Mouse (Mus musculus): ENCODE results near the gene Hyal2. TPM values are rescaled to one million over a fixed set of nuclear protein-coding genes. Genes with fewer than 3 reads are reported as not detected.
A peak's percentile ranks its signal among the peaks of the same experiment; 100 is the strongest.

The Hyal2 gene
- polyA plus RNA-seq, 1 experiment = 34.2 TPM

- Histone ChIP-seq H3K4me3 (peak overlapping the region; percentile 36), H3K4me2 (ENCODE audit: low read depth) (peak overlapping the region; percentile 92), H3K36me3 (ENCODE audit: control insufficient read depth, insufficient read depth) (no peaks in the 10 kb centered on the region), H3K27me3 (ENCODE audit: control insufficient read depth, insufficient read depth, insufficient read length) (no peaks in the 10 kb centered on the region), H3K79me2 (ENCODE audit: control insufficient read depth, insufficient read depth) (no peaks in the 10 kb centered on the region), H3ac (ENCODE audit: control insufficient read depth, insufficient read length) (no peak overlapping the region)
- TF ChIP-seq POLR2AphosphoS2 (IDR thresholded peaks at IDR 0.05; ENCODE audit: insufficient read length, low read depth) = peak; percentile 58
- peak in 1 of 3 experiments; percentile 66 for TF ChIP-seq MYOG (IDR thresholded peaks at IDR 0.05; ENCODE audit: control insufficient read depth in 1 of 3, insufficient read depth in 1 of 3, insufficient read length in 2 of 3, low read depth in 2 of 3)
- TF ChIP-seq MAX (IDR thresholded peaks at IDR 0.05; ENCODE audit: low read depth) = no peak
- no peak for TF ChIP-seq TCF12 (IDR thresholded peaks at IDR 0.05; ENCODE audit: insufficient read depth, poor library complexity, severe bottlenecking)
- no peak for TF ChIP-seq CEBPB (IDR thresholded peaks at IDR 0.05; ENCODE audit: insufficient read depth, poor library complexity, severe bottlenecking)
- no peak for TF ChIP-seq USF1 (IDR thresholded peaks at IDR 0.05; ENCODE audit: low read depth)
- TF ChIP-seq TCF3 (IDR thresholded peaks at IDR 0.05; ENCODE audit: insufficient read length, low read depth) = no peak
- TF ChIP-seq SRF (IDR thresholded peaks at IDR 0.05; ENCODE audit: control insufficient read depth, insufficient read length, low read depth) = no peak
- peak in 2 of 3 experiments; percentile 77 to 80 for TF ChIP-seq MYOD1 (IDR thresholded peaks at IDR 0.05; ENCODE audit: control insufficient read depth in 1 of 3, insufficient read length in 2 of 3, low read depth in 2 of 3)
- TF ChIP-seq E2F4 (IDR thresholded peaks at IDR 0.05; ENCODE audit: insufficient read depth) = no peak
- no peak for TF ChIP-seq REST (IDR thresholded peaks at IDR 0.05; ENCODE audit: insufficient read depth, insufficient read length)
- TF ChIP-seq POLR2A (IDR thresholded peaks at IDR 0.05; ENCODE audit: insufficient read length, low read depth) = peak; percentile 59
These were observed 38.8 kb downstream of the Hyal2 start for GRCm38 (mm10) chr9:107606591-107606990.

GRCm38 (mm10) chr9:107607036-107607435 is 39.3 kb downstream of the Hyal2 start:
- no peaks in the 10 kb centered on the region for H3K79me2 ChIP-seq (ENCODE audit: control insufficient read depth, insufficient read depth)
- H3K4me3 ChIP-seq = peak overlapping the region; percentile 36
- no peaks in the 10 kb centered on the region for H3K36me3 ChIP-seq (ENCODE audit: control insufficient read depth, insufficient read depth)
- TF ChIP-seq POLR2AphosphoS2 (IDR thresholded peaks at IDR 0.05; ENCODE audit: insufficient read length, low read depth) = no peak
- TF ChIP-seq MYOG (IDR thresholded peaks at IDR 0.05; ENCODE audit: control insufficient read depth in 1 of 3, insufficient read depth in 1 of 3, insufficient read length in 2 of 3, low read depth in 2 of 3) = peak in 1 of 3 experiments; percentile 65
- TF ChIP-seq MYOD1 (IDR thresholded peaks at IDR 0.05; ENCODE audit: control insufficient read depth in 1 of 3, insufficient read length in 2 of 3, low read depth in 2 of 3) = peak in 1 of 3 experiments; percentile 54
- H3K27me3 ChIP-seq (ENCODE audit: control insufficient read depth, insufficient read depth, insufficient read length) = no peaks in the 10 kb centered on the region
- H3K4me2 ChIP-seq (ENCODE audit: low read depth) = peak overlapping the region; percentile 92
- no peak overlapping the region for H3ac ChIP-seq (ENCODE audit: control insufficient read depth, insufficient read length)

GRCm38 (mm10) chr9:107607653-107608245 is 40.0 kb downstream of the Hyal2 start:
- Histone ChIP-seq H3K36me3 (ENCODE audit: control insufficient read depth, insufficient read depth) (no peaks in the 10 kb centered on the region), H3K79me2 (ENCODE audit: control insufficient read depth, insufficient read depth) (no peaks in the 10 kb centered on the region), H3K4me2 (ENCODE audit: low read depth) (peak overlapping the region; percentile 92), H3K27me3 (ENCODE audit: control insufficient read depth, insufficient read depth, insufficient read length) (no peaks in the 10 kb centered on the region), H3K4me3 (peak overlapping the region; percentile 36), H3ac (ENCODE audit: control insufficient read depth, insufficient read length) (no peak overlapping the region)
- TF ChIP-seq E2F4 (IDR thresholded peaks at IDR 0.05; ENCODE audit: insufficient read depth) (no peak), MYOG (IDR thresholded peaks at IDR 0.05; ENCODE audit: control insufficient read depth in 1 of 3, insufficient read depth in 1 of 3, insufficient read length in 2 of 3, low read depth in 2 of 3) (peak in 1 of 3 experiments; percentile 4)

GRCm38 (mm10) chr9:107608741-107609432 is 41.1 kb downstream of the Hyal2 start, which contains the start of gene Sema3b:
TSS of gene Sema3b (minus strand) at chr9:107609229.
- peak within 1 kb of the TSS; percentile 92 for H3K4me2 ChIP-seq (ENCODE audit: low read depth)
- H3K36me3 ChIP-seq (ENCODE audit: control insufficient read depth, insufficient read depth) = no peaks in the 10 kb centered on the region
- no peak within 1 kb of the TSS for H3K4me3 ChIP-seq
- H3ac ChIP-seq (ENCODE audit: control insufficient read depth, insufficient read length) = no peak within 1 kb of the TSS
- H3K27me3 ChIP-seq (ENCODE audit: control insufficient read depth, insufficient read depth, insufficient read length) = no peaks in the 10 kb centered on the region
- TF ChIP-seq USF1 (IDR thresholded peaks at IDR 0.05; ENCODE audit: low read depth) (no peak), MYOD1 (IDR thresholded peaks at IDR 0.05; ENCODE audit: control insufficient read depth in 1 of 3, insufficient read length in 2 of 3, low read depth in 2 of 3) (peak in 1 of 3 experiments; percentile 41), REST (IDR thresholded peaks at IDR 0.05; ENCODE audit: insufficient read depth, insufficient read length) (no peak), SRF (IDR thresholded peaks at IDR 0.05; ENCODE audit: control insufficient read depth, insufficient read length, low read depth) (no peak), TCF12 (IDR thresholded peaks at IDR 0.05; ENCODE audit: insufficient read depth, poor library complexity, severe bottlenecking) (no peak), MAX (IDR thresholded peaks at IDR 0.05; ENCODE audit: low read depth) (no peak)
- no peaks in the 10 kb centered on the region for H3K79me2 ChIP-seq (ENCODE audit: control insufficient read depth, insufficient read depth)

- H3K4me2 ChIP-seq (ENCODE audit: low read depth) = no peak overlapping the region
- H3K36me3 ChIP-seq (ENCODE audit: control insufficient read depth, insufficient read depth) = peaks cover under 1% of the 10 kb centered on the region
- H3K27me3 ChIP-seq (ENCODE audit: control insufficient read depth, insufficient read depth, insufficient read length) = no peaks in the 10 kb centered on the region
- no peak for TF ChIP-seq USF1 (IDR thresholded peaks at IDR 0.05; ENCODE audit: low read depth)
- no peak for TF ChIP-seq E2F4 (IDR thresholded peaks at IDR 0.05; ENCODE audit: insufficient read depth)
- TF ChIP-seq MYOG (IDR thresholded peaks at IDR 0.05; ENCODE audit: control insufficient read depth in 1 of 3, insufficient read depth in 1 of 3, insufficient read length in 2 of 3, low read depth in 2 of 3) = no peak
- no peaks in the 10 kb centered on the region for H3K79me2 ChIP-seq (ENCODE audit: control insufficient read depth, insufficient read depth)
- no peak overlapping the region for H3K4me3 ChIP-seq
- H3ac ChIP-seq (ENCODE audit: control insufficient read depth, insufficient read length) = no peak overlapping the region
These were observed 41.7 kb downstream of the Hyal2 start for GRCm38 (mm10) chr9:107609433-107609830.

Data from myocyte (in vitro differentiated cells).